Mouse (Mus musculus): Measurements from ENCODE around the gene Kcnj11.

Kcnj11 gene

DNA sequence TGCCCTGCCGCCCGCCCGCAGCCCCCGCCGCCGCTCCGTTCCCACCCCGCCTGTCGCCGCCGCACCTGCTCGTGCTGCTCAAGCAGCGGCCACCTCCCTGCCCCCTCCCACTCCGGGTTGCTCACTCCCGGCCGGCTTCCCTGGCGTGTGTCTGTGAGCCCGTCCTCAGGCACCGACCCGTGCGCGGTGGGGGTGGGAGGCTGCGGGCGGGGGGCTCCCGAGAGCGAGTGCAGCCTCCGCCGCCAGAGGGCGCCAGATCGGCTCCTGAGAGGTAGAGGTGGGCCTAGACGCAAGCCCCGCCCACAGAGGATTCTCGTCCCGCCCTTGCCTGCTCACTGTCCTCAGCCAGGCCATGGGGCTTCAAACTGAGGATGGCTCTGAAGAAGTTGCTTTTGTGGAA lies at the start of gene Kcnj11:
Gene Kcnj11 (minus strand): TSS at position 202 of the 400 bp plus-strand sequence.
- in situ Hi-C loops (cut with MboI, MseI) = loop anchor here (5.0 kb wide), 1 partner anchor 102 kb away; no protein-coding TSS in a partner anchor

DNA sequence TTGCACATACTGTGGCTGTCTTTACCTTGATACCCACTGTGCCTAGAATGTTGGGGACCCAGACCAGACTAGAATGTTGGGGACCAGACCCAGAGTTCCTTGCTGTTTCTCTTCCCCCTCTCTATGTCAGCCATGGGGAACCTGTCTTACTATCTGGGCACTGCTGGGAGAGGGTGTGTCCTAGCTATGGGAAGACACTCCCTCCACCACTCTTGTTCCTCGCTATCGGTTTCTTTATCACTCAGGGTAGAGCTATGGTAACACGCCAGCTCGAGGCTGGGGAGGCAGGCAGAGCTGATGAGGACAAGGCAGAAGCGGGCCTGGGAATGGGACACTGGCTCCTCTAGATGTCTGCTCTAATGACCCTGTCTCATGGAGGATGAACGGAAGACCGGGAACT lies 46.9 kb upstream of the Kcnj11 start:
- in situ Hi-C loops (cut with MboI, MseI) = no loop called here

DNA sequence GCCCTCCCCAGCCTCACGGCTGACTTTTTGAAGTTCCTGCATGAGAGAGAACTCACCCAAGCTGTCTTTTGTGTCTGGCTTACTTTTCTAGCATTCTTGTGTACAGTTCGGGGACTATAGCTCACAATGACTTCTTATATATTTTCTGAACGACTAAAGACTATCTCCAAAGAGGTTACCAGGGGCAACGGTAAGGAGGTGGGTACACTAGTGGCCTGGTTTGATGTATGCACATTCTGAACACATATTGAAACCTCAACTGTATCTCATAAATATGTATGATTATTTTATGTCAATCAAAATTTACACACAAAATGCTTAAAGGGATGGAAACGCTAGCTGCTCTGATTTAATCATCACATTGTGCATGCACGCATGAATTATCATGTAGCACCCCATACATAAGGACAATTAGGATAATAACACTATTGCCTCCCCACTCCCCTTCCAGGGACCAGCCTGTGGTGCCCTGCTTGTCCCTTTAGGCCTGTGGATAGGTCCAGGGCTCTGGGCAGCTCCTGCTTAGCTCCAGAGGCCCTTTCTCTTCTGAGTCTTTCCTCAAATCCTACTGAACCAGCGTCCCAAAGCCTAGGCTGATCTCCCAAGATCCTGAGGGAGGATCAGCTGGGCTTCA lies 46.2 kb upstream of the Kcnj11 start:
- in situ Hi-C loops (cut with MboI, MseI) = no loop called here

DNA sequence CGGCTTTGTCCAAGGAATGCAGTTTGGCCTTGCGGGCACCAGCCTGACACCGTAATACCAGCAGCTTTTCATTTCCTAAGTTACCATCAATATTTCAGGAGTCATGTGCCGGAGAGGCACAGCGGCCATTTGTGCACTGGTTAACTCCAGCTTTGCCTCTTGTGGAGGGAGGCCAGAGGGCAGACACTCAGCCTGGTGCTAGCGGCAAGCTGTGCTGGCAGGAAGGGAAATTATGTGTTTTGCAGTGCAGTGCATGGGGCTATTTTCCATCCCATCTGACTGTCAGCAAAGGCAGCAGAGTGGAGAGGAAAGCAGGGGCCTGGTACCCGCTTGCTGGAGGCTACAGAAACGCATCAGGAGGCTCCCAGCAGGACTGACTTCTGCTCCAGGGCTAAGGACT lies 43.5 kb upstream of the Kcnj11 start:
- in situ Hi-C loops (cut with MboI, MseI) = no loop called here

DNA sequence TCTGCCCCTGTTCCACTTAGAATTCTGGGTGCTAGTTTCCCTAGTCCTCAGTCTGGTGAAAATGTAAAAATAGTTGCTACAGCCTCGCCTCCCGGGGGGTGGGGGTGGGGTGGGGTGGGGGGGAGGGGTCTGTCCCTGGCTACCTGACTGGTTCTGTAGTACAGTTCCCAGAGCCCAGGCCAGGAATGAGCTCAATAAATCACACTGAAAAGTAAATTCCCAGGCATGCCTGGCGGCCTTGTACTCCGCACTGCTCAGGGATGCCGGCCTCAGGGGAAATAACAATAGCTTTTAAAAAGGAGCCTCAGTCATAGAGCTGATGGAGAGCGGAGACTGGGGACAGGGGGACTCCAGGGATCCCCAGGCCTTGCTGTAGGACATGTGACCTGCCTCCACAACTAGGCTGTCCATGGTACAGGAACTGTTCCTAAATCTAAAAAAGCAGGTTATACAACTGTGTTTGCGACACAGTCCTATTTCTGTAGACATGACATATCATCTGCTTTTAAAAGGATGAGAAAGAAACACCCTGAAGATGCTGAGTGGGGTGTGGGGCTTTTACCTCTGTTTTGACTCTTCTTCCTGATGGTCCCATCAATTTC lies 37.9 kb upstream of the Kcnj11 start:
- in situ Hi-C loops (cut with MboI, MseI) = loop anchor here (10.0 kb wide), 1 partner anchor 1434 kb away; the partner anchor contains the start of gene Izumo2

DNA sequence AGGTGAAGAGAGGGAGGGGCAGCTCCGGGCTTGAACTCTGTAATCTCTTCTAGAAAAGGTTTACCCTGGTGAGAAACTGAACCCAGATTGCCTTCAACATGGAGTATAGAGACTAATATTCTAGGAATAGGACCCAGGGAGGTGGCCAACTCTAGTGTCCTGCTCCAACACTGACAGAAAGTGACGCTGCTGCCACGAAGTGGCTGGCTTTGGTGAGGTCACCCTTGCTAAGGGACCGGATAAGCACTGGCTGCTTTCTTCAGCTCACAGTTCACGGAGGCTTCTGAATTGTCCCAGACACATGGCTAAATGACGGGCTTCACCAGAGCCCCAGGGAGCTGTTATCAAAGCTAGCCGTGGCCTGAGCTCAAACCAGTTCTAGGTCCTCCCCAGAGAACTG lies 33.3 kb upstream of the Kcnj11 start:
- in situ Hi-C loops (cut with MboI, MseI) = loop anchor here (10.0 kb wide), 1 partner anchor 1429 kb away; the partner anchor contains the start of gene Izumo2

DNA sequence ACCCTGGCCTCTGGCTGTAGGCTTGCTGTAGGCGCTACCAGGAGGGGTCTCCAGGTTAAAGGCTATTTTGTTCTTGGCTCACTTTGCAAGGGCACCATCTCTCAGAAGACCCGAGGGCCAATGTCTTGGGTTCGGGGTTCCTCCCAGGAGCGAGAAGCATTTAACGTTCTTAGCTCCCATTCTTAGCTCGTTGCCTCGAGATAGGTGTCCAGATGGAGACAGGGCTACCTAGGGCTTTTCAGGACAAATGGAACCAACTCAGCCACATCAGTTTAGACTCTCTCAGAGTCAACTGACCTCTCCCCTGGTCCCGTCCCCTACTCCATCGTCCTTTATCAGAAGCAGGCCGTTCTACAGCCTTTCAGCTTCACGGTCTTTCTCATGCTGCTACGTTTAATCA lies 31.7 kb upstream of the Kcnj11 start:
- in situ Hi-C loops (cut with MboI, MseI) = loop anchor here (10.0 kb wide), 1 partner anchor 1427 kb away; the partner anchor contains the start of gene Izumo2

DNA sequence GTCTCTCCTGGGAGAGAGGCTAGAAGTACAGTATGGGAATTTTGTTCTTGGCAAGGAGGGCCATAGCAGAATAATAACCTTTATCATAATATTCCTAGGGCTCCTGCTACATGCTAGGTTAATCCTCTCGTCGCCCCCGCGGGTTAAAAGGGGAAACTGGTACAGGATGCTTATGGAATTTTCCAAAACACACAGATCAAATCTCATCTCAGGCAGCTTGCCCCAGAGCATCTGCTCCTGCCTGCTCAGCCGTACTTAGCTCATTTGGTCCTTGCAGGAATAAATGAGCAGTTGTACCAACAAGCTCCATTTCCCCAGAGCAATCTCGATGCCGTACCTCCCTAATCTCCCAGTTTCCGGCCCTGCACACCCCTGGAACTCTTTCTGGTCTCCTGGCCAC lies 31.2 kb upstream of the Kcnj11 start:
- in situ Hi-C loops (cut with MboI, MseI) = loop anchor here (10.0 kb wide), 1 partner anchor 1427 kb away; the partner anchor contains the start of gene Izumo2

- in situ Hi-C loops (cut with MboI, MseI) = loop anchor here (10.0 kb wide), 1 partner anchor 1426 kb away; the partner anchor contains the start of gene Izumo2
Observed at GRCm38 (mm10) chr7:46131266-46131665, 30.7 kb upstream of the Kcnj11 start.

GRCm38 (mm10) chr7:46130723-46131122 lies 30.2 kb upstream of the Kcnj11 start:
- in situ Hi-C loops (cut with MboI, MseI) = loop anchor here (10.0 kb wide), 1 partner anchor 1426 kb away; the partner anchor contains the start of gene Izumo2

- in situ Hi-C loops (cut with MboI, MseI) = loop anchor here (10.0 kb wide), 1 partner anchor 1425 kb away; the partner anchor contains the start of gene Izumo2
Observed at GRCm38 (mm10) chr7:46129463-46130179, 29.1 kb upstream of the Kcnj11 start.

- in situ Hi-C loops (cut with MboI, MseI) = no loop called here
Observed at GRCm38 (mm10) chr7:46128196-46128595, 27.6 kb upstream of the Kcnj11 start.

DNA sequence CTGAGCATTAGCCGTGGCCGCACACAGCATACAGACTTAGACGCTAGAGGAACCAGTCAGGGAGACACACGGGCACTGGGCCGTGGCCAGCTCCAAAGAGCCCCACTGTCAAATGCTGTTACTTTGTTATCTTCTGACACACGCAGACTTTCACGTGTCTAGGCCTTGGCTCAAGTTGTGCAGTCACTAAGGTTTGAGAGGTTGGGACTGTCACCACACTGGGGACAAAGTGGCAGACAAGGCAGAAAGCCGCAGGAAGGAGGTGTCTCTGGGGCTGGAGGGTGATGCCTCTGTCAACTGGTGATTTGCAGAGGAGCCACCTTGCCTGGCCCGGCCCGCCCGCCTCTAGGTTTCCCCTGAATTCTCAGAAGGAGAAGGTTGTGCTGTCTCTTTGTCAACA lies 24.8 kb upstream of the Kcnj11 start:
- in situ Hi-C loops (cut with MboI, MseI) = no loop called here

DNA sequence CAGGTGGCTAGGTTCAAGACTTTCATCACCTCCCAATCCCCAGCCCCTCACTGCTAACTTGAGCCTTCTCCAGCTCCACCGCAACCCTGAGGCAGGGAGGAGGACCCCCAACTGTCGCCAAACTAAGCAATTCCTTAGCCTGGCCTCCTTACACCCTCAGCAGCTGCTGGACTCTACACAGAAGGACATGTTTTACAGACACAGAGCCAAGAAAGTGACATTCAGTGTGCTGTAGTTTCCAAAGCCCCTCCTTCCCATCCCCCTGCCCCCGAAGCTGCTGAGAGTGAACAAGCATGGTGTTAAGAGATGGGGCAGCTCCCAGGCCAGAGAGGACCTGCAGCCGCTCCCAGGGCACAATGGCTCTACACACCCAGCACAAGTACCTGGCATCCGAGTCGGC lies 23.9 kb upstream of the Kcnj11 start:
- in situ Hi-C loops (cut with MboI, MseI) = no loop called here

DNA sequence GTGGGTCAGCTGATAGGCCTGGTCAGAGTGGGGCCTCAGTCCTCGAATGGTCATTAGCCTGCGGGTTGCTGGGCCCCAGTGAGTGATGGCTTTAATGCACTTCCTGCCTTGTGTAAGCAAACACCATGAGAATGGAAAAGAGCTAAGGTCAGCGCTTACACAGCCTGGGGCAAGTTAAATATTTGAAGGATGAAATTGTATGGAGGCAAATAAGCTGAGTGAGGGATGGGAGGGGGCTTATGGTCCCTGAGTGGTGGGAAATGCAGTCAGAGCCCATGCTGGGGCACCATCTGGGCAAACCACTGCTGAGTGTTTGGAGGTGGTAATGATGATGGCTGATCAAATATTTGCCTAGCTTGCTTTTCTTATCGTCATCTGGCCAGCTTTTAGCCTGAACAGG lies 22.4 kb upstream of the Kcnj11 start:
- in situ Hi-C loops (cut with MboI, MseI) = no loop called here

DNA sequence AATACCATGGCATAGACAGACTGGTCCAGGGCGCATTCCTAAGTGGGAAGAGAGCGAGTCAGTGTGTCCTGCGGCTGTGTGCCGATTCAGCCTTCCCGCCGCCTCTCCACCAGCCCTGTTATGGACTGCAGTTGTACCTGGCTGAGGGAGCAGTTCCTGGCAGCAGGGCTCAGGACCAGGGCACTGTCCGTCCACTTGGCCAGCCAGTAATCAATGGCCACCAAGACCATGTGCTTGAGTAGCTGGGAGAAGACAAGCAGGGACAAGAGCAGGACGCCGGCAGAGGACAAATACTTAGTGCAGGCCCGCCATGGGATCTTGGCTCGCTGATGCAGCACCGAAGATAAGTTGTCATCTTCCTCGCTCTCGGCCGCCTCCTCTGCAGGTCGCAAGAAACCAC lies 16.5 kb upstream of the Kcnj11 start:
- in situ Hi-C loops (cut with MboI, MseI) = no loop called here

GRCm38 (mm10) chr7:46116118-46116581 lies 15.6 kb upstream of the Kcnj11 start:
- in situ Hi-C loops (cut with MboI, MseI) = no loop called here

GRCm38 (mm10) chr7:46113435-46113834 lies 12.9 kb upstream of the Kcnj11 start:
- in situ Hi-C loops (cut with MboI, MseI) = no loop called here

DNA sequence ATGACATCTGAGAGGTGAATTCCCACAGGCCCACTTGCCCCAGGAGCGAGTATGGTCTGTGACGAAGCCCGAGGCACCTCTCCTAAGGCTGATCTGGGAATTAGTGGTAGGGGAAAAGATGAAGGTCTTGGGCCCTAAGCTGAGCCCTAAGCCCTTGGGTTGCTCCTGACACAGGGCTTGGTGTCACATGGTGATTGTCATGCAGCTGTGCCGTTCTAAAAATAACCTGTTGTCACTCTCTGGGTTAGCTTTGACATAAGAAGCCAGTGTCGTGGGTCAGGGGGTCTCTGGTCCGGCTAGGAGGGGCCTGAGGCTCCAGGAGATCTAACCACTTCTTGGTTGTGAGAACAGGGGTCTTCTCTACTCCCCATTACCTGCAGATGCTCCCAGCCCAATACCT lies 11.4 kb upstream of the Kcnj11 start:
- in situ Hi-C loops (cut with MboI, MseI) = no loop called here

DNA sequence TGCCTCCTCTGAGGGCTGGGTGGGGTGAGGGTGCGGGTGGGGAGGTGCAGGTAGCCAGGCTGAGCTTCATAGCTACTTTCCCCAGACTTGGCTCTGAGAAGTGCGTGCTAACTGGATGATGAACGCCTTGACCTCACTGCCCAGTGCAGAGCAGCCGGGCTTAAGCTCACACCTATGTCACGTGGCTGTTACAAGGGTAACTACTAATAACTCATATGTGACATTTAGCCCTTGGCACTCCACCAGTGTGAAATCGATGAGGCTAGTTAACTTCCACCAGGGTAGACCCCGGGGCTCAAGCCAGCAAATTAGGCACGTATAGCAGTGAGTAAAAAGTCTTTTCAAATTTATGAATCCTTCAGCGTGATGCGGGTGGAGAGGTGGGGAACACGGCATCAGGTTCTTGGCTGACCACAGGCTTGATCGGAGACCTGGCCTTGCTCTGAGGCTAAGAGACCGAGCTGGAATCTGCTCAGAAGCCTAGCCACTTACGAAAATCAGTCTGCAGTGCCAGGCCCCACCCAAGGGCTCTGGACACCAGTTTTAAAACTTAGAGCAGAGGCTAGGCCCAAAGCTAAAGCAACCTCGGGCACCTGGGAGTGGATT lies 10.8 kb upstream of the Kcnj11 start:
- in situ Hi-C loops (cut with MboI, MseI) = no loop called here

DNA sequence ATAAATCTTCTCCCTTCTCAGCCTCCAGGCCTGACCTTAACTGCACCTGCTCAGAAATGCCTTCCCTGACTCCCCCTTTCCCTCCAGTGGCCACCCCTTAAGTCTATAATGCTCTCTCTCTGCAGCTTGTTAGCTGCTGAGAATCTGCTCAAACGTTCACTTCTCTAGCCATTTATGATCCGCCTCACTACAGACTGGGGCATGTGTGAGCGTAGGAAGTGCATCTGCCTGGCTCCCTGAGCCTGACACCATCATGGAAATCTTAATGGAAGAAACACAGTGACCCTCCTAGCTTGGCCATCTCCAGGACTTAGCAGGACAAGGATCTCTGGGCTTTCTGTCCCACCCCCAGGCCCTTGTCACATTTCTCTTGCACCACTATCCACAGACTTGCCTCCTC lies 9.5 kb upstream of the Kcnj11 start:
- in situ Hi-C loops (cut with MboI, MseI) = no loop called here

DNA sequence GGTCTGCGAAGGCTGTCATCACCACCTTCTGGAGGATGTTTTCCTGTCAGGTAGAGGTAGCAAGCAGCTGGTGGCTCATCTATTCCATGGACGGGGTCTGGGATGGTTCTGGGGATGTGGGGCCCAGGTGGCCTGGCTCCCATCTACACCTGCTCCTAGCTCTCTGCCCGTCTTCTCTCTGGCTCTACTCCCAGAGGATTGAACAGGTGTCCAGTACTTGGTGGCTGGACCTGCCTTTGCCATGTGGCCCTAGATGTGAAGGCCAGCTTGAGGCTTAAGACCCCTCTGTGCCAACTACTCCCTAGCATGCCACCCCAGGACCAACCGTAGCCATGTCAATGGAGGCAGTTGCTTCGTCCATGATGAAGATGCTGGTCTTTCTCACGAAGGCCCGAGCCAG lies 4.9 kb upstream of the Kcnj11 start:
- in situ Hi-C loops (cut with MboI, MseI) = loop anchor here (5.0 kb wide), 1 partner anchor 497 kb away; no protein-coding TSS in a partner anchor

All from regulatory T cell (primary cell).